Mouse (Mus musculus) erythroid progenitor cell, adult 5-6 weeks (primary cell): Measurements from ENCODE around the gene Cdk19. TPM values are rescaled to one million over a fixed set of nuclear protein-coding genes. Genes with fewer than 3 reads are reported as not detected.

Experiments
- ATAC-seq: replicated peaks from 2 replicates; pipeline ENCODE4 v1.8.0; 2016; ENCODE audit warnings: moderate number of reproducible peaks, mild to moderate bottlenecking, moderate TSS enrichment, inconsistent platforms; ENCODE audit not compliant: poor library complexity, low FRiP score, severe bottlenecking
- total RNA-seq, 2 experiments: library from RNA; stranded (forward) in 1 of 2; stranded (reverse) in 1 of 2; fragments of 150-400 nt in 1 of 2; fragments of 186-747, 209-891 nt in 1 of 2; gene quantifications; 2 replicates each; pipeline versions ENCODE4 v1.2.3 to v1.2.4; 2015 to 2017; ENCODE audit warnings: low replicate concordance in 2 of 2

Cdk19 gene
- total RNA-seq, 2 experiments from 2014 or later, result 34.6 to 36.9 TPM

DNA sequence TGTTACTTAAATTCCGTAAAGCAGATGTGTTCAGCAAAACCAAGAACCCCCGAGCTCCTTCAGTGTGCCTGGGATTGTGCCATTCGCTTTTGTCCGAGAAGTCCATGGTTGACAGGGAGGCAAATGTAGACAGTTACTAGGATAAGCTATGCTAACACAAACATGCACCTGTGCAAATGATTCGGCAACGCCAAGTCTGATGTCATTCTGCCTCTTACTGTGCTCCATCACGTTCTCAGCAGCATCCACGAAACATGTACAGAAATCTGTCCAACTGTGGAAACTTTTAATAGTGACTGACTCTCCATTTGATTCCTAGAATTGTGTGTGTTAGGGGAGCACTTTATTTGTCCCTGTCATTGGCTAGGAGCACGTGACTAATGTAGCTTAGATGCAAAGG, 93.0 kb downstream of the Cdk19 start:
- ATAC-seq, result no peak

- ATAC-seq, result no peak
Measured at GRCm38 (mm10) chr10:40435402-40435801, 96.0 kb downstream of the Cdk19 start.

DNA sequence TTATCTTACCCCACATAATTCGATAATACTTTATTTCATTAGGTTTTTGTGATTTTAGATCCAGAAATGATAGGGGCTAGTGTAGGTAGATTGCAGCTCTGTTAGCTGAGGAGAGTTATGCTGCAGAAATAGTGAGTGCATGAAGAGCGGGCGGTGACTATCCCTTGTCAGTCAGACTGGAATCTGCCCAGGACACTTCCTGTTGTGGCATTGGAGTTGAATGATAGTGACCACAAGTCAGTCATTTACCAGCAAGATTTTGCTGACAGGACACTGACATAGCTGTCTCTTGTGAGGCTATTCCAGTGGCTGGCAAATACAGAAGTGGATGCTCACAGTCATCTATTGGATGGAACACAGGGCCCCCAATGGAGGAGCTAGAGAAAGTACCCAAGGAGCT, 97.8 kb downstream of the Cdk19 start:
- ATAC-seq, result no peak

- ATAC-seq, result no peak
Measured at GRCm38 (mm10) chr10:40440740-40441139, 101.4 kb downstream of the Cdk19 start.

DNA sequence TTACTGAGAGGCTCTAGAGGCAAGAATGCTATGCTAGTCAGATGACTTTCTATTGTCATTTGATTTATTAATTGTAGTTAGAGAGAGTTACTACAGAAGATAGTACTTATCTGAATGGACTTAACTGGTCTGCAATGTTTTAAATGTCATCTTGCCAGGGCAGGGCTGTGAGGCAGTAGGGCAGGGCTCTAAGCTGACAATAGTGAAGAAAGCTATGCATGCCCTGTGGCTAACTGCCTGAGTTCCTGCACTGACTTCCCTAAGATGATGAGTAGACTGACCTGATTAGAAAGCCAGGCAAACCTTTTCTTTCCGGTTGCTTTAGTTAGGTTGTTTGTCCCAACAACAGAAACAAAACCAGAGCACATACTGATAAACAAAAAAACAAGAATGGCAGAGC, 102.7 kb downstream of the Cdk19 start:
- ATAC-seq, result no peak

GRCm38 (mm10) chr10:40443371-40443770, 104.0 kb downstream of the Cdk19 start:
- ATAC-seq, result no peak

- ATAC-seq, result no peak
Measured at GRCm38 (mm10) chr10:40443806-40444357, 104.5 kb downstream of the Cdk19 start.

GRCm38 (mm10) chr10:40444586-40444985, 105.2 kb downstream of the Cdk19 start:
- ATAC-seq, result no peak

GRCm38 (mm10) chr10:40446088-40446604, 106.8 kb downstream of the Cdk19 start:
- no peak for ATAC-seq

GRCm38 (mm10) chr10:40446630-40447029, 107.3 kb downstream of the Cdk19 start:
- no peak for ATAC-seq

DNA sequence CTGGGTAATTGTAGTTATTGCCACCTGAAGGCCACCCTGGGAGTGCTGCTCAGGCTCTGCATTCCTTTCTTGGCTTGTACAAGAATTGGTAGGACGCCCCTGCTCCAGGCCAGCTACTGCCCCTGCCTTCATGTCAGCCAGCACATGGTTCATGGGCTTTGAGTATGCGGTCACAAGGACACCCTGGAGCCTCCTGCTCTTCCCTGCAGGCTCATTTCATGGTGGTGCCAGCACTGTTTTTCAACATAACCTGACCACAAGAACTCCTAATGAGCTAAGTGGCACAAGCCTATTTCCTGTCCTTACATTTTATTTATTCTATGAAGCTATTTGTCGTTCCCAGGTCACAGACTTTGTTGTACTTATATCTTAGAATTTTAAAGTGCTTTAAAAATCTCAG, 107.9 kb downstream of the Cdk19 start:
- no peak for ATAC-seq

DNA sequence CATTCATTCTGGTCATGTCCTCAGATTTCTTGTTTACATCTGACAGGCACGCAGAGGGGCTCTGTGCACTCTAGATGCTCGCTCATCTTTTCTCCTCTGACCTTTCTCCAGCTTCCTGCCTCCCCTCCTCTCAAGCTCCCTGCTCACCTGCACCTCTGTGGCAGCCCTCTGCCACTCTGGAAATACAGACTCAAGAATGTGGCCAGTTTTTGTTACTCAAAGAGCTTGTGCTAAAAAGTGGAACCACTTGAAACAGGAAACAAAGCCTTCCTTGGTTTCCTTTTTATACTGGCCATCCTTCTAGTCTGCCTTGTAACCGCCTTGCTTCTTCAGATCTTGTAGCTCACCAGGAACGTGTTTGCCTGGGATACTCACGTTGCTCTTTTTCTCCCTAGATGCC, 108.6 kb downstream of the Cdk19 start:
- ATAC-seq, result no peak

- no peak for ATAC-seq
Measured at GRCm38 (mm10) chr10:40448444-40448843, 109.1 kb downstream of the Cdk19 start.

DNA sequence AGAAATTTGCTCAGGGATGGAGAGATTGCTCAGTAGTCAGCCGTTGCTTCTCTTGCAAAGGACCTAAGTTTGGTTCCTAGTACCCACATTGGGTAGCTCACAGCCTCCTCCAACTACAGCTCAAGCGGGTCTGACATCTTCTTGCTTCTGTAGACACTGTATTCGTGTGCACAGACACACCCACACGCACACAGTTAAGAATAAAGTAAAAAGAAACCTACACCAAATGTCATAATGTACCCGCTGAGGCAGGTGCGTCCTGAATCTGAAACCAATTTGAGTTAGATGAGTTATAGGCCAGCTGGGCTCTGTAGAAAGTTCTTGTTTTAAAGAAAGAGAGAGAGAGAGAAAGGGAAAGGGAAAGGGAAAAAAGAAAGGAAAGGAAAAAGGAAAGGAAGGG, 110.2 kb downstream of the Cdk19 start:
- ATAC-seq, result no peak

GRCm38 (mm10) chr10:40450171-40450570, 110.8 kb downstream of the Cdk19 start:
- ATAC-seq, result no peak

GRCm38 (mm10) chr10:40457116-40457515, 117.8 kb downstream of the Cdk19 start:
- no peak for ATAC-seq

DNA sequence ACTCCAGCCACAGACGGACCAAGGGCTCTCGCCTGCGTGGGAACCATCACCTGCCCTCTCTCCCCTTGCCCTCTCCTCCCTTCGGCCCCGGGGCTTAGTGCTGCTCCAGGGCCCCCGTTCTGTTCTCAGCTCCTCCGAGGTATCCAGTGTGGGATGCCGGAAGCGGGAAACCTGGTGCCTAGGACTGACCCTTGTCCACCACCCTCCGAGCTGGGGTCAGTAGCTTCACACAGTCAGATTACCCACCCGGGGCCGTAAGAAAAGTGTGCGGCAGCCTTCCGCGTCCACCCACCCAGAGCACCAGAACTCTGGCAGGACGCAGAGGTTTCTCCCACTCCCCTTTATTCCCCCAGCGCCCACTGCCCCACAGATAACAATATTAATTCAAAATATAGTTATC, 119.8 kb downstream of the Cdk19 start:
- no peak for ATAC-seq

- ATAC-seq, result no peak
Measured at GRCm38 (mm10) chr10:40461362-40461761, 122.0 kb downstream of the Cdk19 start.

- ATAC-seq, result no peak
Measured at GRCm38 (mm10) chr10:40462257-40462656, 122.9 kb downstream of the Cdk19 start.

- no peak for ATAC-seq
Measured at GRCm38 (mm10) chr10:40467174-40467911, 128.0 kb downstream of the Cdk19 start.

DNA sequence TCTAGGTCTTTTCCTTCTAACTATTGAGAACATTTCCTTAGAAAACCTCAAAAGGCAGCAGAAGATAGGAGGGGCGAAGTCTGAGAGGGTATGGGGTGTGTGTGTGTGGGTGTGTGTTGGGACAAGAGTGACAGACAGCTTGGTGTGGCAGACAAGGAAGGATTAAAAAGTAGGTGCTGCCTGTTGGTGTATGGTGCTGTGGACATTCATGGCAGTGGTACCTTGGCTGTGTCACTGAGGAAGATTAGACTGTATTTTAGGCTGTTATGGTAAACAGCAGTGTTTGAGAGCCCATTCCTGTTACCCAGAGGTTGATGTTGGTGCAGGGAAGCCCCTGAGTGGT, 128.5 kb downstream of the Cdk19 start:
- ATAC-seq, result no peak

DNA sequence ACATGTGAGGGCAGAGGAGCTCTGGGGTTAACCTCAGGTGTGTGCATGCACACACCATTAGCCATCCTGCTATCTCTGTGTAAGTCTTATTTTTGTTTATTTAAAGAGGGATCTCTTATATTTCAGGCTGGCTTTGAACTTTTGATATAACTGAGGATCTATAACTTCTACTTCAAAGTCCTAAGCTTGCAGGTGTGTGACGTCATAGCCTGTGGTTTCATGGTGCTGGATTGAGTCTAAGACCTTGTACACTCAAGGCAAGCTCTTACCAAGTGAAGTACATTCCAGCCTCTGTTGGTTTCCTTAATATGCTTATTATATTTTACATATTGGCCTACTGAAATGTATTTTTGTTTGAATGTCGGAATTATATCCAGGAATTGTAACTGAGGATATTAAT, 129.8 kb downstream of the Cdk19 start:
- ATAC-seq, result 0 out of 2 replicates have a peak, but pooled peaks have one; percentile 21
